Mouse (Mus musculus): ENCODE results near the gene H2al3. TPM values are rescaled to one million over a fixed set of nuclear protein-coding genes. Genes with fewer than 3 reads are reported as not detected.

H2al3 gene
- polyA plus RNA-seq (2012): not detected in 2 replicates

GRCm38 (mm10) chrX:9849403-9849802 lies at the start of gene H2al3:
Gene H2al3 (plus strand): TSS chrX:9849703.

GRCm38 (mm10) chrX:9846628-9847027 lies 2.9 kb upstream of the H2al3 start, which contains the start of gene Hypm:
Gene Hypm (plus strand): TSS chrX:9846928.

GRCm38 (mm10) chrX:9885322-9885721 lies 35.8 kb downstream of the H2al3 start, which contains the start of gene Sytl5:
Gene Sytl5 (plus strand): TSS chrX:9885622.

Other genes with a start within 250 kb of the H2al3 start
- 2.2 and 2.3 TPM in 2 replicates for gene Dynlt3, start 186.7 kb upstream of the H2al3 start, polyA plus RNA-seq (2012)
- not detected in 2 replicates for gene Hypm, start 2.8 kb upstream of the H2al3 start, polyA plus RNA-seq (2012)
- not detected in 2 replicates for gene Sytl5, start 35.9 kb downstream of the H2al3 start, polyA plus RNA-seq (2012)

All from megakaryocyte-erythroid progenitor cell, adult 5 weeks (primary cell).